Mouse (Mus musculus) limb, embryonic 14.5 days (tissue): ENCODE data around the gene Olfr1143. TPM values are rescaled to one million over a fixed set of nuclear protein-coding genes. Genes with fewer than 3 reads are reported as not detected.

Experiments used
- ATAC-seq: fragments of 200-750 bp; cut with Nextera tagmentation; 2 replicates; pipeline ENCODE4 v1.8.0; 2017; ENCODE audit warnings: low read depth, moderate number of reproducible peaks, moderate TSS enrichment; ENCODE audit not compliant: low FRiP score
- DNase-seq: peaks from one replicate; pipeline ENCODE4 v3.0.0-alpha.2; 2015; ENCODE audit warnings: low spot score
- H3K27ac ChIP-seq: fragments of 300-500 bp; sonication (generic); replicated peaks from 2 replicates; pipeline ENCODE4 v1.5.1; 2014; ENCODE audit warnings: low read depth, mild to moderate bottlenecking, low read length, moderate library complexity, mixed read lengths
- H3K27me3 ChIP-seq: fragments of 300-500 bp; sonication (generic); 2 replicates; pipeline ENCODE4 v1.6.1; 2014; ENCODE audit warnings: low read length, mixed read lengths; ENCODE audit not compliant: control insufficient read depth, insufficient read depth
- H3K36me3 ChIP-seq: fragments of 300-500 bp; sonication (generic); 2 replicates; pipeline ENCODE4 v1.6.1; 2014; ENCODE audit warnings: mild to moderate bottlenecking, low read length, moderate library complexity, mixed read lengths; ENCODE audit not compliant: control insufficient read depth, insufficient read depth
- H3K4me1 ChIP-seq: fragments of 300-500 bp; sonication (generic); 2 replicates; pipeline ENCODE4 v1.6.1; 2014; ENCODE audit warnings: antibody characterized with exemption, low read length, mixed read lengths; ENCODE audit not compliant: control insufficient read depth, insufficient read depth
- H3K4me2 ChIP-seq: fragments of 300-500 bp; sonication (generic); replicated peaks from 2 replicates; pipeline ENCODE4 v1.6.1; 2014; ENCODE audit warnings: low read depth, mild to moderate bottlenecking, low read length, moderate library complexity; ENCODE audit not compliant: severe bottlenecking
- H3K4me3 ChIP-seq: fragments of 300-500 bp; sonication (generic); replicated peaks from 2 replicates; pipeline ENCODE4 v1.5.1; 2014; ENCODE audit warnings: low read length
- H3K9ac ChIP-seq: fragments of 300-500 bp; sonication (generic); 2 replicates; pipeline ENCODE4 v1.6.1; 2014; ENCODE audit warnings: mild to moderate bottlenecking, low read depth, low read length, moderate library complexity; ENCODE audit not compliant: severe bottlenecking
- H3K9me3 ChIP-seq: fragments of 300-500 bp; sonication (generic); 2 replicates; pipeline ENCODE4 v1.6.1; 2016; ENCODE audit warnings: low read length; ENCODE audit not compliant: control insufficient read depth
- POLR2A ChIP-seq: fragments of 200-500 bp; IDR thresholded peaks from 2 replicates; pipeline ENCODE4 v1.8.0; 2012; ENCODE audit warnings: inconsistent platforms, mild to moderate bottlenecking, moderate library complexity, borderline replicate concordance; ENCODE audit not compliant: insufficient read depth, insufficient read length; ENCODE audit errors: extremely low read depth
- WGBS: fragments of 180-500 bp; shearing (Covaris S2); extraction: QIAGEN DNeasy Blood & Tissue Kit; methylation state at CpG from one replicate; pipeline ENCODE4 v1.1.7; 2014; 5-methylcytosine and 5-hydroxymethylcytosine counted together
- polyA plus RNA-seq, 2 experiments: library from polyadenylated mRNA; depleted of rRNA in 1 of 2; stranded (reverse) in 1 of 2; unstranded in 1 of 2; fragments of >200 nt; fragmentation: Nextera tagmentation in 1 of 2; extraction: Ambion mirVana in 1 of 2; gene quantifications; 2 replicates each; pipeline versions ENCODE4 v1.2.1 to v1.2.3; 2012 to 2014

Gene Olfr1143
- polyA plus RNA-seq (2012; rRNA removed) (not detected in 2 replicates), polyA plus RNA-seq (2014; fragmentation: Nextera tagmentation; extraction: Ambion mirVana) (not detected in 2 replicates)

DNA sequence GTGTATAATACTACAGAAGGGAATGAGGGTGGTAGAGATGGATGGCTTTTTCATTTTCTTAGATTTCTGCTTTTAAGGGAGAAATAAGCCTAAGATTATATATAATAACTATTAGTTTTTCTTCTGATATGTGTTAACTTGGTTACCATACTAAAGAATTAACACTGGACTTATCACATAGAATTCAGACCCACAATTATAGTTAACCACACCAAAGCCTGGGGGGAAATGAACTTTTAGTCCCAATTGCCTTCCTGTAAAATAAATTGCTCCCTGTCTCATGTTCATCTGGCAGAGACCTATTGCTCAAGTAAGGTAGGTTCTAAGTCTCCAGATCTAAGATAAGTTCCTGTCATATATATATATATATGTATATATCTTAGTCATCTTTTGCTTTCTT lies at the start of gene Olfr1143:
Olfr1143 (plus strand) TSS at position 301 of the 400 bp plus-strand sequence.
- Histone ChIP-seq H3K4me3 (no peak within 1 kb of the TSS), H3K27me3 (no peaks in the 10 kb centered on the region), H3K4me2 (no peak within 1 kb of the TSS), H3K27ac (no peak within 1 kb of the TSS), H3K36me3 (no peaks in the 10 kb centered on the region), H3K4me1 (no peaks in the 10 kb centered on the region), H3K9ac (no peak within 1 kb of the TSS), H3K9me3 (no peaks in the 10 kb centered on the region)
- ATAC-seq = no peak
- DNase-seq = no peak
- TF ChIP-seq POLR2A = no peak

GRCm38 (mm10) chr2:87753891-87754290 lies 46.5 kb upstream of the Olfr1143 start, which contains the start of gene Olfr1141:
TSS of gene Olfr1141 (minus strand) at chr2:87753991.
- Histone ChIP-seq H3K4me2 (no peak within 1 kb of the TSS), H3K27me3 (no peaks in the 10 kb centered on the region), H3K36me3 (no peaks in the 10 kb centered on the region), H3K9me3 (no peaks in the 10 kb centered on the region), H3K9ac (no peak within 1 kb of the TSS), H3K4me1 (no peaks in the 10 kb centered on the region), H3K4me3 (no peak within 1 kb of the TSS), H3K27ac (no peak within 1 kb of the TSS)
- DNase-seq = no peak
- TF ChIP-seq POLR2A = no peak
- WGBS = 78% methylated on average over 1 of the region's 1 CpGs
- ATAC-seq = no peak

DNA sequence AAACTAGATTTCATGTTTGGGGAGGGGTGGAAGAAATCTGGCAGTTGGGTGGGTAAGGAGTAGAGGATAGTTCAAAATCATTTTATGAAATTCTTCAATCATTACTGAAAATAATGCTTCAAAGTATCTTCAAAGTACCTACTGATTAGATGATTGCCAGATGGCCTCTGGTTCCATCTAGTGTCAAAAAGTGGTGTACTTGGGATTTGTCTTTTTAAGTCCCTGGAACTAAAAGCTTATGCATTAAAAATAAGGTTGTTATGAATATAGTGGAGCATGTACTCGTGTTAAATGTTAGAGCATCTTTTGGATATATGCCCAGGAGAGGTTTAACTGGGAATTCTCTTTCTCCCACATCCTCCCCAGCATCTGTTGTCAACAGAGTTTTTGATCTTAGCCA lies 24.2 kb upstream of the Olfr1143 start:
- Histone ChIP-seq H3K27ac (no peak overlapping the region), H3K36me3 (no peaks in the 10 kb centered on the region), H3K4me1 (no peaks in the 10 kb centered on the region), H3K4me3 (no peak overlapping the region), H3K9me3 (no peaks in the 10 kb centered on the region), H3K27me3 (no peaks in the 10 kb centered on the region), H3K4me2 (no peak overlapping the region), H3K9ac (no peak overlapping the region)
- ATAC-seq = no peak
- TF ChIP-seq POLR2A = no peak
- 46% methylated on average over 1 of the region's 1 CpGs for WGBS
- DNase-seq = no peak

DNA sequence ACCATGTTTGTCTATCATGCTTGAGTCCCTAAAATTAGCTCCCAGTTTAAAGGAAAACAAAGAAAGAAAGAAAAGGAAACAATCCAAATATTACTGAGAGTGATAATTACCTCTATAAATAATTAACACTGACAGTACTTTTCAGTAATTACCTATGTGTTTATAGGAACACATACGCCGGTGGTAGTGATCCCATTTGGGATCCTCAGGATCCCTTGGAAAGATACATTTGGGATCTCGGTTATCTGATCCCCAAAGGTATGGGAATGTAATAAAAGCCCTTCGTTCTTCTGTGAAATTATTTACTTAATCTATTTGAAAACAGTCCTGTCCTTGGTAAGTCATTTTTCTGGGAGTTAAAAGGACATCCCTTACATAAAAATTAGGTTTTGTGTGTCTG lies 21.2 kb upstream of the Olfr1143 start, which contains the start of gene Olfr152:
Olfr152 (plus strand) TSS at position 301 of the 400 bp plus-strand sequence.
- Histone ChIP-seq H3K9ac (no peak within 1 kb of the TSS), H3K4me2 (no peak within 1 kb of the TSS), H3K36me3 (no peaks in the 10 kb centered on the region), H3K9me3 (no peaks in the 10 kb centered on the region), H3K27me3 (no peaks in the 10 kb centered on the region), H3K27ac (no peak within 1 kb of the TSS), H3K4me3 (no peak within 1 kb of the TSS), H3K4me1 (no peaks in the 10 kb centered on the region)
- DNase-seq (no peak), ATAC-seq (no peak)
- no peak for TF ChIP-seq POLR2A
- WGBS = 81% methylated on average over 4 of the region's 4 CpGs

DNA sequence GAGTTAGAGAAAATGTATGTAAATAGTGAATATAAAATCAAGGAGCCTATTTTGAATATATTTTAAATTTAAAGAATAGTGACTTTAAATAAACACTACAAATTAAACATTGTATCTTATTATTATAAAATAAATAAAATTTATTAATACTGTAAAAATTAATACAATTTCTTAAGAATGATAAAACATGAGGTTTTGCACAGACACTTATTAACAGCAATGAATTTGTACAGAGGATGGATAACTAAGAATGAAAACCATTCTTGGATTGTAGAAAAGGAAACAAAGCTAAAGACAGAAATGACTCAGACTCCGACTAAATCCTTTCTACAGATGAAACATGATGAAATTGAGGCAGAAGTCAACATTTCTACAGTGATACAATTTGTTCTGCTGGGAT lies 9.1 kb downstream of the Olfr1143 start, which contains the start of gene Olfr1145:
Olfr1145 (plus strand) TSS at position 301 of the 400 bp plus-strand sequence.
- no peak for TF ChIP-seq POLR2A
- no peaks in the 10 kb centered on the region for H3K4me1 ChIP-seq
- H3K36me3 ChIP-seq = no peaks in the 10 kb centered on the region
- H3K4me3 ChIP-seq = no peak within 1 kb of the TSS
- DNase-seq (no peak), ATAC-seq (no peak)
- H3K27me3 ChIP-seq = no peaks in the 10 kb centered on the region
- 69% methylated on average over 1 of the region's 1 CpGs for WGBS
- no peaks in the 10 kb centered on the region for H3K9me3 ChIP-seq
- no peak within 1 kb of the TSS for H3K4me2 ChIP-seq
- H3K9ac ChIP-seq = no peak within 1 kb of the TSS
- H3K27ac ChIP-seq = no peak within 1 kb of the TSS
